Mouse (Mus musculus): ENCODE measurements around the gene Uhrf1. TPM values are rescaled to one million over a fixed set of nuclear protein-coding genes. Genes with fewer than 3 reads are reported as not detected.

Gene Uhrf1
- polyA plus RNA-seq, 1 experiment from 2014 or later = 138 TPM

GRCm38 (mm10) chr17:56302363-56302996 is 641 bp upstream of the Uhrf1 start:
- Histone ChIP-seq H3K9me3 (ENCODE audit: control insufficient read depth, low read length) (no peaks in the 10 kb centered on the region), H3K4me1 (ENCODE audit: control insufficient read depth, insufficient read depth, low read length) (peaks cover 33% of the 10 kb centered on the region), H3K36me3 (ENCODE audit: control insufficient read depth, insufficient read depth, low read length) (peaks cover 8% of the 10 kb centered on the region), H3K9ac (ENCODE audit: low read length) (peak overlapping the region; percentile 50), H3K27ac (ENCODE audit: low read depth, low read length) (peak overlapping the region; percentile 71), H3K4me3 (ENCODE audit: low read depth, low read length) (peak overlapping the region; percentile 81; the same call in 1 of the 2 replicates), H3K27me3 (ENCODE audit: control insufficient read depth, insufficient read depth, low read length) (no peaks in the 10 kb centered on the region), H3K4me2 (peak overlapping the region; percentile 98)
- DNase-seq (ENCODE audit: low spot score, missing footprints) (peak; percentile 92), ATAC-seq (ENCODE audit: low FRiP score) (peak; percentile 53)
- 19% methylated on average over 13 of the region's 13 CpGs for WGBS

DNA sequence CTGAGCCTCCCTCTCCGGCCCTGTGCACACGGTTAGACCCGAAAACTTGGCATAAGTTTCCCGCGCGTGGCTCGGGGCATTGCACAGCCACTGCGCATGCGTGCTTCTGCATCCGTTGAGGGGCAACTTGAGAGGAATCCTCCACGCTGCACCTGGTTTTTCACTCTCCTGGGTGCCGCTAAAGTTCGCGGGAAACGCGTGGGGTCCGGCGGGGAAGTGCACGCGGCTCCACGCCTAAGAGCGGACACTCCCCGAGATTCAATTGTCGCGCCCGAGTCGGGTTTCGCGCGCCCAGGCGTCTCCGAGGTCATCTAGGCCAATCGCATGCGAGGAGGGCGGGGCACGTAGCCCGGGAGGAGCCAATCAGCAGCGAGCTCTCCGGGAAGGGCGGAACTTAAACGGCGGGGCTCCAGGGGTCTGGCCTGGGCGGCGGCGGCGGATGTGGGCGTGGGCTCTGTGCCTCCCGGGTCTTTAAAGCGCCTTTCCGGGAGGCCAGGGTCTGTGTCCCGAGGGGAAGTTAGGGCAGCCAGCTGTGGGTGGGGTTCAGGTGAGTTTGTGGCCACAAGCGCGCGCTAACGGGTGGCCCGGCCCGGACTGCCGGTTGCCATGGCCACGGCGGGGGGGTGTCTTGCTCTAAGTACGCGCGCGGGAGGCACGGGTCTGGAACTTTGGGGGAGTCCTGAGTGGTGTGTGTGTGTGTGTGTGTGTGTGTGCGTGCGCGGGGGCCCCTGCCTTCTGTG is 896 bp downstream of the Uhrf1 start:
- Histone ChIP-seq H3K27me3 (ENCODE audit: control insufficient read depth, insufficient read depth, low read length) (no peaks in the 10 kb centered on the region), H3K9ac (ENCODE audit: low read length) (peak overlapping the region; percentile 90), H3K9me3 (ENCODE audit: control insufficient read depth, low read length) (no peaks in the 10 kb centered on the region), H3K4me1 (ENCODE audit: control insufficient read depth, insufficient read depth, low read length) (peaks cover 35% of the 10 kb centered on the region), H3K27ac (ENCODE audit: low read depth, low read length) (peak overlapping the region; percentile 85), H3K4me3 (ENCODE audit: low read depth, low read length) (peak overlapping the region; percentile 81), H3K36me3 (ENCODE audit: control insufficient read depth, insufficient read depth, low read length) (peaks cover 15% of the 10 kb centered on the region), H3K4me2 (peak overlapping the region; percentile 98)
- under 1% methylated on average over 68 of the region's 68 CpGs for WGBS
- DNase-seq (ENCODE audit: low spot score, missing footprints) (peak; percentile 100), ATAC-seq (ENCODE audit: low FRiP score) (peak; percentile 91)

DNA sequence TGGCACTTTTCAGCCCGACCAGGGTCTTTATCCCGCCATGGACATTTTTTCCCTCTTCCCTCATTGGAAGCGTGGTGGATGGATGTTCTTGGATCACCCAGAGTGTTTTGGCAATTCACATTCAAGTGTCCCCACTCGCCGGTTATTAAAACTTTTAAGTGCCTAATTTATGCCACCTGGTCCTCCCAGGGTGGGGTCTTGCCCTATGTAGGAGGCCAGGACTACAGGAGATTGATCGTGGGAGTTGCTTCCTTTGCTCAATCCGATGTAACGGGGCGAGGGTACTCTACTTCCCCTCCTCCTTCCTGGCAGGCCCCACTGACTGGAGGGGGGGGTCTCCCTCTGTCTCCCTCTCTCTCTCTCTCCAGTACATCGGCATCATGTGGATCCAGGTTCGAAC is 1.6 kb downstream of the Uhrf1 start:
- Histone ChIP-seq H3K9ac (ENCODE audit: low read length) (peak overlapping the region; percentile 90), H3K36me3 (ENCODE audit: control insufficient read depth, insufficient read depth, low read length) (peaks cover 18% of the 10 kb centered on the region), H3K27ac (ENCODE audit: low read depth, low read length) (no peak overlapping the region), H3K27me3 (ENCODE audit: control insufficient read depth, insufficient read depth, low read length) (no peaks in the 10 kb centered on the region), H3K4me2 (peak overlapping the region; percentile 98), H3K9me3 (ENCODE audit: control insufficient read depth, low read length) (no peaks in the 10 kb centered on the region), H3K4me3 (ENCODE audit: low read depth, low read length) (peak overlapping the region; percentile 81), H3K4me1 (ENCODE audit: control insufficient read depth, insufficient read depth, low read length) (peaks cover 35% of the 10 kb centered on the region)
- 13% methylated on average over 11 of the region's 11 CpGs for WGBS
- no peak for ATAC-seq (ENCODE audit: low FRiP score)
- peak; percentile 88 for DNase-seq (ENCODE audit: low spot score, missing footprints)

GRCm38 (mm10) chr17:56305156-56305555 is 2.0 kb downstream of the Uhrf1 start:
- peaks cover 35% of the 10 kb centered on the region for H3K4me1 ChIP-seq (ENCODE audit: control insufficient read depth, insufficient read depth, low read length)
- H3K27ac ChIP-seq (ENCODE audit: low read depth, low read length) = peak overlapping the region; percentile 40; the same call in 1 of the 2 replicates
- peak overlapping the region; percentile 98 for H3K4me2 ChIP-seq
- H3K9me3 ChIP-seq (ENCODE audit: control insufficient read depth, low read length) = no peaks in the 10 kb centered on the region
- H3K4me3 ChIP-seq (ENCODE audit: low read depth, low read length) = peak overlapping the region; percentile 81
- H3K27me3 ChIP-seq (ENCODE audit: control insufficient read depth, insufficient read depth, low read length) = no peaks in the 10 kb centered on the region
- ATAC-seq (ENCODE audit: low FRiP score) (no peak), DNase-seq (ENCODE audit: low spot score, missing footprints) (no peak)
- 32% methylated on average over 9 of the region's 9 CpGs for WGBS
- peak overlapping the region; percentile 90 for H3K9ac ChIP-seq (ENCODE audit: low read length)
- peaks cover 20% of the 10 kb centered on the region for H3K36me3 ChIP-seq (ENCODE audit: control insufficient read depth, insufficient read depth, low read length)

DNA sequence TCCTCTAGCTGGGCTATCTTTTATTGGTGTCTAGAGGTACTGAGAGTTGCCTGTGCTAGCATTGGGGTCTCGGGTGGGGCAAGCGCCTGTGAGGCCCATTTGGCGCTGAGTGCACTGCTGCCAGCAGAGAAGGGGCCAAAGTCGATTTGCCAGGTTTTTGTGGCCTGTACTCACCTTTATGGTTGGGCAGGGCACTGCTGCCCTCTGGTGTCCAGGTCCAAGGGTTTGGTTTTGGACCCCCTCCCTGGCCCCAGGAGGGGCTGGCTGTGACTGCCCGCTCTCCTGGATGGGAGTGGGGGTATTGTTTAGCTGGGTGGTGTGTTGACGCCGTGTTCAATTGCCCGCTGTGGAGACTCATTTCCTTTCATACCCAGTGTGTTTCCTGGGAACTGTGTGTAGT is 2.7 kb downstream of the Uhrf1 start:
- ATAC-seq (ENCODE audit: low FRiP score) = no peak
- Histone ChIP-seq H3K9ac (ENCODE audit: low read length) (peak overlapping the region; percentile 90), H3K27me3 (ENCODE audit: control insufficient read depth, insufficient read depth, low read length) (no peaks in the 10 kb centered on the region), H3K36me3 (ENCODE audit: control insufficient read depth, insufficient read depth, low read length) (peaks cover 26% of the 10 kb centered on the region), H3K4me3 (ENCODE audit: low read depth, low read length) (peak overlapping the region; percentile 81; the same call in 1 of the 2 replicates), H3K27ac (ENCODE audit: low read depth, low read length) (peak overlapping the region; percentile 11; the same call in 1 of the 2 replicates), H3K9me3 (ENCODE audit: control insufficient read depth, low read length) (no peaks in the 10 kb centered on the region), H3K4me2 (peak overlapping the region; percentile 98), H3K4me1 (ENCODE audit: control insufficient read depth, insufficient read depth, low read length) (peaks cover 35% of the 10 kb centered on the region)
- 71% methylated on average over 8 of the region's 8 CpGs for WGBS
- DNase-seq (ENCODE audit: low spot score, missing footprints) = no peak

DNA sequence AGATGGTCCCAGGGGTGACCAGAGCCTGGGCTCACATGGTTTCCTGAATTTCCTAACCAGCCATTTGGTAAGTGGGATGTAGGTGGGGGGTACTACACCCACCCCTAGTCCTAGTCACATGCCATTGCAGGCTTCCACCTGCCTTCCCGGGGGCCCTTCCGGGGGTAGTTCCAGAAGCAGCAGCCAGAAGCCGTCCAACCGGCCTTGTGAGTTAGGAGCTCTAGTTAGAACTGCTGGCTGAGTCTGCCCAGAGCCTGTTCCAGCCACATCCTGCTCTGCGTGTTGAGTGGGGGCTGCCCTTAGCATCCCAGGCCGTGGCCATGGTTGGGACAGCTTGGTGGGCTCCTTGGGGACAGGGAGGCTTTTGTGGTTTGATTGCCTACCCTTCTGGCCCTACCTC is 5.0 kb downstream of the Uhrf1 start:
- Histone ChIP-seq H3K4me3 (ENCODE audit: low read depth, low read length) (no peak overlapping the region), H3K36me3 (ENCODE audit: control insufficient read depth, insufficient read depth, low read length) (peaks cover 39% of the 10 kb centered on the region), H3K27ac (ENCODE audit: low read depth, low read length) (no peak overlapping the region), H3K4me1 (ENCODE audit: control insufficient read depth, insufficient read depth, low read length) (peaks cover 27% of the 10 kb centered on the region), H3K9me3 (ENCODE audit: control insufficient read depth, low read length) (no peaks in the 10 kb centered on the region), H3K4me2 (no peak overlapping the region), H3K27me3 (ENCODE audit: control insufficient read depth, insufficient read depth, low read length) (no peaks in the 10 kb centered on the region), H3K9ac (ENCODE audit: low read length) (no peak overlapping the region)
- ATAC-seq (ENCODE audit: low FRiP score) = no peak
- WGBS = 84% methylated on average over 6 of the region's 6 CpGs
- DNase-seq (ENCODE audit: low spot score, missing footprints) = no peak

GRCm38 (mm10) chr17:56309191-56309945 is 6.2 kb downstream of the Uhrf1 start:
- Histone ChIP-seq H3K27me3 (ENCODE audit: control insufficient read depth, insufficient read depth, low read length) (no peaks in the 10 kb centered on the region), H3K9me3 (ENCODE audit: control insufficient read depth, low read length) (no peaks in the 10 kb centered on the region), H3K9ac (ENCODE audit: low read length) (no peak overlapping the region), H3K4me3 (ENCODE audit: low read depth, low read length) (no peak overlapping the region), H3K27ac (ENCODE audit: low read depth, low read length) (no peak overlapping the region), H3K36me3 (ENCODE audit: control insufficient read depth, insufficient read depth, low read length) (peaks cover 46% of the 10 kb centered on the region), H3K4me1 (ENCODE audit: control insufficient read depth, insufficient read depth, low read length) (peaks cover 23% of the 10 kb centered on the region), H3K4me2 (no peak overlapping the region)
- DNase-seq (ENCODE audit: low spot score, missing footprints) (no peak), ATAC-seq (ENCODE audit: low FRiP score) (no peak)
- 92% methylated on average over 15 of the region's 15 CpGs for WGBS

- no peak overlapping the region for H3K4me2 ChIP-seq
- H3K9me3 ChIP-seq (ENCODE audit: control insufficient read depth, low read length) = no peaks in the 10 kb centered on the region
- H3K4me3 ChIP-seq (ENCODE audit: low read depth, low read length) = no peak overlapping the region
- peaks cover 19% of the 10 kb centered on the region for H3K4me1 ChIP-seq (ENCODE audit: control insufficient read depth, insufficient read depth, low read length)
- WGBS = 68% methylated on average over 3 of the region's 3 CpGs
- no peak overlapping the region for H3K27ac ChIP-seq (ENCODE audit: low read depth, low read length)
- no peak overlapping the region for H3K9ac ChIP-seq (ENCODE audit: low read length)
- DNase-seq (ENCODE audit: low spot score, missing footprints) (no peak), ATAC-seq (ENCODE audit: low FRiP score) (no peak)
- peaks cover 5% of the 10 kb centered on the region for H3K36me3 ChIP-seq (ENCODE audit: control insufficient read depth, insufficient read depth, low read length)
- no peaks in the 10 kb centered on the region for H3K27me3 ChIP-seq (ENCODE audit: control insufficient read depth, insufficient read depth, low read length)
Observed at GRCm38 (mm10) chr17:56324419-56324818, 21.3 kb downstream of the Uhrf1 start.

Measured in midbrain, embryonic 11.5 days (tissue).